Mouse (Mus musculus) lung, postnatal 10 days (tissue): ENCODE measurements around the gene Farsb.
A peak's percentile ranks its signal among the peaks of the same experiment; 100 is the strongest.
"Not testable (repeated sequence)": the region's sequence is repeated elsewhere in the genome, so short reads cannot be mapped to it uniquely, and the experiment has no call there.

Source experiments
- DNase-seq: peaks from one replicate; pipeline ENCODE4 v3.0.0; 2021

Farsb gene

DNA sequence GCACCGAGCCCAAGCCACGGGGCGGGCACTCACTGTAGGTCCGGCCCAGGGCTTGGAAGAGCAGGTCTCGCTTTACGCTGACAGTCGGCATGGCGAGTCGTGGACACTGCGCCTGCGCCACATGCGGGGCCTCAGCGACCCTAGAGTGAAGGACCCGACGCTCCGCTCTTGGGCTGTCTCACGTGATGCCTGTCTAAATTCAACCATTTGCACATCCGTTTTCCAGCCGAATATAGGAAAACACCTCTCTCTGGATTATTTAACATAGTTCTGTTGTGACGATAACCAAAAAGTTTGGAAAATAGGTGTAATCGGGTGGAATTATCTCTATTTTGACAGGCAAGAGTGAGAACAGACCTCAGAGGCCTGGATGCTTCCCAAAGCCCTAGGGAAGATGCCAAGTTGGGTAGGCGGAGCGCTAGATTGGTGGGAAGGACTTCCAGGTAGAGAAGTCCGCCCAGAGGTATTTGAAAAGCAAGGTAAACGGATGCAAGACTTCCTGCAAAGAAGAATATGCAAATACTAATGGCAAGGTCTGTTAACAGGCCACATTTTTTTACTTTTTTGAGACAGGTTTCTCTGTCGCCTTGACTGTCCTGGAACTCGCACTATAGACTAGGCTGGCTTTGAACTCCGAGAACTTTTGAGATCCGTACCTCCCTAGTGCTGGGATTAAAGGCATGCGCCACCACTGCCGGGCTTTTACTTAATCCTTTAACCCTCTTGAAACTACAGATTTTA is at the start of gene Farsb:
Gene Farsb, minus strand, starts transcription at position 146 of the 741 bp plus-strand sequence.
- DNase-seq: peak; percentile 95

DNA sequence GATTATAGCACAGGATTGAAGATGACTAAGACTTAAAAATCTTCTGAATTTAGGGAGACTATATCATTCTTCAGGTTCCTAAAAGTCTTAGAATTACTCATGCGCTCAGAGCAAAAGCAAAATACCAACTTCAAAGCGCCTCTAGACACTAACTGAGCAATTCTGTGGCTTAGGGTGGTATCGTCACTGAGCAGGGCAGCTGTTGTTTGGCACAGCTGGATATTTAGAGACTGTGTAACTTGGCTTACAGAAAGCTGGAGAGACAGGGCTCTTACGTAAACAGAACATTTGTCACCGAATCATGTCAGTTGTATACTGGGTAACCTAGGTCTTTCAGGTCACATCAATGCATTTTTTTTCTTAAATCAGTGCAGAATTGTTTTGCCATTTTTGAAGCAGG is 49.7 kb upstream of the Farsb start:
- no peak for DNase-seq

DNA sequence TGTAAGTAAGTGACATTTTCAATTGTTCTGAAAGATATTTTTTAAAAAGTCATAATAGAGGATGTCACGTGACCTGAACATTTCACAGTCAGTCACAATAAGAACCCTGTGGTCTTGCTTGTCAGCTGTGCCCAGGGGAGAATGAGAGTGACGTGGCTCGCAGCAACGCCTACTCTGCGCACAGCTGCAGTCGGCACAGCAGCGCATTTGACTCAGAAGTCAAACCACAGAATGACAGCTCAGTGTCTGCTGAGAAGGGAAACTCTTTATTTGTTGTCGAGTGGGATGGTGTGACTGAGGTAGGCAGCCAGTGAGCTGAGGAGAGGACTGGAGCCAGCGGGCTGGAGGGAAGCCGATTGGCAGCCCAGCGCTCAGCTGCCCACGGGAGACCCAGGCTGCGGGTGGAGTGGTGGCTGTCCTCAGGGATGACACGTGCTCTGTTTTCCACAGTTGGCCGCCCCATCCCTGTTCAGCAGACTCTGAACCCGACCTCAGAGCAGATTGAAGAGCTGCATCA is 48.9 kb upstream of the Farsb start:
- peak; percentile 66 for DNase-seq

DNA sequence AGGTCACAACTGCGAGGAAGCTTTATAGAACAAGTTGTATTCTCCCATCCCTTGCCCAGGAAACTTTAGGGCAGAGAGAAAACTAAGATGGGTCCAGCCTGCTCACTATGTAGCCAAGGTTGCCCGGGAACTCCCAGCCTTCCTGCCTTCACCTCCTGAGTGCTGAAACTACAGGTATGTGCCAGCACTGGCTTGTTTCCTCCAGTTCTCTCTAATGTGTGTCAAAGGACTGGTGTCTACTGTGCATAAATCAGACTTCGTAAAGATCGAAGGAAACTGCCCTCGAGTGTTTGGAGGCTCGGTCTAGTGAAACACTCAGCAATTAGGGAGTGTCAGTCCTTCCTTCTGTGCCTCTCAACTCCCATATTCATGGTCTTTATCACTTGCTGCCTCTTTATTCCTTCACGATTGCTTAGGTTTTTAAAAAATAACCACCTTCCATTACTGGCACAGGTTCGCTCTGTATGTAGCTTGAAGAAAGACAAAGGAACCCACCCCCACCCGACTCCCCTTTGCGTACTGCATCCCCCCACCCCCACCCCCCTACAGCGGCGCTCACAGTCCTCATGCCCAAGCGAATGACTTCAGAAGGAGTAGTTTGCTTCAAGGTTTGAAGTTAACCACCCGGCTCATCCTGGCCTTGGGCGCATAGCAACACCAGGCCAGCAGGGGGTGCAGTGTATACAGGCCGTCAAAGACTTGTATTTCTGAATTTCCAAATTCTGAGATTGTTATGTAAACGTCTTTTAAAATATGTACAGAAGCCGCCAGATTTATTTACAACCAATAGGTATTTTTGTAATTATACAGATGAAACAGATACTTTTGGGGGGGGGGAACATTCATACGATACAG is 47.8 kb upstream of the Farsb start:
- DNase-seq: peak; percentile 85

DNA sequence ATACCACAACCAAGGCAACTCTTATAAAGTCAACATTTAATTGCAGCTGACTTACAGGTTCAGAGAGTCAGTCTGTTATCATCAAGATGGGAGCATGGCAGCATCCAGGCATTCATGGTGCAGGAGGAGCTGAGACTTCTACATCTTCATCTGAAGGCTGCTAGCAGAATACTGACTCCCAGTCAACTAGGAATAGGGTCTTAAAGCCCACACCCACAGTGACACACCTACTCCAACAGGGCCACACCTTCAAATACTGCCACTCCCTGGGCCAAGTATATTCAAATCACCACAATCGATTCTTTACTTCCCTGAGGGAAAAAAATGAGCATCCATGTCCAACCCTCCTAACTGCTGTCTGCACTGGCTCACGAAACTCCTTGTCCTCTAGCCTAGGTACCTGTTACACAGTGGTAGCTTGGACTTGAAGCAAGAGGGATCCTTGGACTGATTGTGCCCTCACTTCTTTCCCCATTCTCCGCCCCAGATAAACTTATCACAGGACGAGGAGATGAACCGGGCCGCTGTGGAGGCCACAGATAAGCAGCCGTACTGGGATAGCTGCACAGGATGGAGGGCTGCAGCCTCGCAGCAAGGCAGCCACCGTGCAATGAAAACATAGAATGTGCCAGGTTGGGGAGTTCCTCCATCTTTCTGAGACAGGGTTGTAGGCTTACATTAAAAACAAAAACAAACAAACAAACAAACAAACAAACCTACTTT is 45.9 kb upstream of the Farsb start:
- DNase-seq: no peak

DNA sequence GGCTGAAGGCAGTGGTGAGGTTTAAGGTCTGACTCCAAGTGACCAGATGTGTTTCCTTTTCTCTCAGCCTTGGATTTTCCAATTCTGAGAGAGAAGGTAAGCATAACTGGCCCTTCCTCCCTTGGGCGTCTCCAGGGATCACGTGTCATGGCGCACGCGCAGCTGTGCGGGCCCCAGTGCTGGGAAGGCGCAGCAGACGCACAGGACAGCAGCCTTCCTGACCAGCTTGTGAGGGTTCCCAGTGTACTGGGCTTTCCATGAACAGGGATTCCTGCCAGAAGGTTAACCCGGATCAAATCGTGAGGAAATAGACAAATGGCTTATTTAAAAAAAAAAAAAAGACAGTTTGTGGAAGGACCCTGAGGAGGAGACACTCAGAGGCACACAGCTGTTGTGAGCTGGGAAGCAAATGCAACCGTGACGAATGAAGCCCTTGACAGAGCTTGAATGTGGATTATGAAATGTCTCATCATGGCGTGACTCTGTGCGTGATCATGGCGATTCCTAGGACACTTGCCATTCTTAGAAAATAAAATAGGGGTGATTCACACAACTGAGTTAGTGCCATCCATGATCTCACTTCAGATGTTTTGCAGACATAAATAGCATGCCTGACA is 43.6 kb upstream of the Farsb start:
- peak; percentile 63 for DNase-seq

DNA sequence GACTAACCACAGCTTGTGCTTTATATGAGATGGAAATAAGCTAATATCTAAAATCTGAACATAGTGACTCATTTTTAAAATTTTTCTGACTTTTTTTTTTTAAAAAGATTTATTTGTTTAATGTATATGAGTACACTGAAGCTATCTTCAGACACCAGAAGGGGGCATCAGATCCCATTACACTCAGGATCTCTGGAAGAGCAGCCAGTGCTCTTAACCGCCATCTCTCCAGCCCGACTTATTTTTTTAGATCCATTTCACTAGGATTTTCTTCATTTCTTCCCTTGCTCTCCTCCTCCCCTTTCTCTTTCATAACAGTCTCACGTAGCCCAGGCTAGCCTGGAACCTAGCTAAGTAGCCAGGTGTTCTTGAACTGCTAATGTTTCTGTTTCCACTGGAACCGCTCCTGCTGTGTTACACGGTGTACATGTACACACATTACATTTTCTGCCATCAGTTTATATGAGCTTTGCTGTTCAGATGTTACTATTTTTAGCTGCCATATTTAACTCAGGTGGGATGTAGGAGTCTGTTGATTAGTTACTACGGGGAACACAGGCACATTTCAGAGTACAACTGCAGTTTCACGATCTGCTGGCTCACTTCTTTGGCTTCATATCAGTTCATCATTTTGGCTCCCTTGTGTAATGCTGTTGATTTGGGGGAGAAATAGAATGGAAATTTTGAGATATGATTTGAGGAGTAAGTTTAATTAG is 42.0 kb upstream of the Farsb start:
- DNase-seq: no peak

DNA sequence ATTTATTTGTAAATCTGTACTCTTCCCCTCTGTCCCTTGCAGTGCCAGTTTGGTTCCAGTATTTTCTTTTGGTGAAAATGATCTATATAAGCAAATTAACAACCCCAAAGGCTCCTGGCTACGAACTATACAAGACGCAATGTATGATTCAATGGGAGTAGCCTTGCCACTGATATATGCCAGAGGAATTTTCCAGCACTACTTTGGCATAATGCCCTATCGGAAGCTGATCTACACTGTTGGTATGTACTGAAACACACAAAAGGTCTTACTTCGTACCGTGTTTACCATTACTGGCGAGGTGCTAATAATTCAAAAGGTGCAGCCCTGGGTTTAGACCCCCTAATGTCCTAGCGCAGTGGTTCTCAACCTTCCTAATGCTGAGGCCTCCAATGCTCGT is 40.3 kb upstream of the Farsb start:
- no peak for DNase-seq

DNA sequence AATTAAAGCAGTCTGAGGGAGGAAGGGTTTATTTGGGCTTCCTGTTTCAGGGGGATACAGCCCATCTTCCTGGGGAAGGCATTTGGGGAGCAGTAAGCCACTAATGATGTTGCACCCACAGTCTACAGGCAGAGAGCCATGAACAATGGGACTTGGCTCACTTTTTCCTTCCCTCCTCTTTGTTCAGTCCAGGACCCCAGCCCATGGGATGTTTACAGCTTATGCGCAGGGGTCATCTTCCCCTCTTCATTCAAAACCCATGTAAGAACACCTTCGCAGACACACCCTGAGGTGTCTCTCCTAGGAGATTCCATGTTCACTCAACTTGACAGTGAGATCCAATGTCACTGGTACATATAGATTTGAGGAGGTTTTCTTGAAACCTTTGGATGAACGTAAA is 39.7 kb upstream of the Farsb start:
- no peak for DNase-seq

DNA sequence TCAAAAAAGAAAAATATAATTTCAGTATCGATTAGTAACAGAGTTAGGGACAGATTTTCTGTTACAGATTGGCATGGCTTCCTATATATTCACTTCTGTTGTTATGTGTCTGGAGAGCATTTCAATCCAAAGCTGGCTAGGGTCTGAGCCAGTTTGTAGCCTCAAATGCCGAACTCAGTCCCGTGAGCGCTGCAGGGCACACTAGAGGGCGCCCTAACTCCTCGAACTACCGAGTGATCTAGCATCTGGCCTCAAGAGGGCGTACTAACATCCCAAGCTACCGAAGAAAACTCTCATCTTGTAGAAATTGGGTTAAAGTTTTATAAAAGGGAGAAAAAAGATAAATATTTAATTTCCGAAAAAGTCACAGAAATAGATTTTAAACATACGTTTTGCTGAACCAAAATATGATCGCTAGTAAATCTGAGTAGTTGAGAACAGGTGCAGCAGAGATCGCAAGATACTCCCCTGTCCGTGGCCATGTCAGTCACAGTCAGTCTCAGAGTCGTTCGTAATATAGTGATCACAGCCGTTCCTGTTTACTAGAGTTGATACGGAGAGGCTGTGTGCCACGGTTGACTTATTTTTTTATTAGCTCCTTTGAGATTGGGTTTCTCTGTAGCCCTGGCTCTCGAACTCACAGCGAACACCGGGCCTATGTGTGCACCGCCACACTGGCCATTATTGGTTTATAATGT is 36.6 kb upstream of the Farsb start:
- DNase-seq: peak; percentile 59

DNA sequence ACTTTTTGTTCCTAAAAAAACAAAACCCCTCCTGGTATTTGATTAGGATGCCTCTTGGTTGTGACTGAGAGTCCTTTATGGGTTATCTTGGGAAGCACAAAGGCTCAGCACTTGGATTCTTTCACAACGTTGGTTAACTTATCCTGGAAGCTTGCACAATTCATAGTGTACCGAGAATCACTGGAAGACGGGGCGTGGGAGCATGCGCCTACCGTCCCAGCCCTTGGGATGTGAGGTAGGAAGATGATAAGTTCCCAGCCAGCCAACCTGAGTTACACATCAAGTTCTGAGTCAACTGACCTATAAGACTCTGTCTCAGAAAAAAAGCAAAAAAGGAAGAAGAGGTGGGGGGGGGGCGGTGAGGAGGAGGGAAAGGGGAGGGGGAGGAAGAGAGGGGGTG is 30.2 kb upstream of the Farsb start:
- no peak for DNase-seq

DNA sequence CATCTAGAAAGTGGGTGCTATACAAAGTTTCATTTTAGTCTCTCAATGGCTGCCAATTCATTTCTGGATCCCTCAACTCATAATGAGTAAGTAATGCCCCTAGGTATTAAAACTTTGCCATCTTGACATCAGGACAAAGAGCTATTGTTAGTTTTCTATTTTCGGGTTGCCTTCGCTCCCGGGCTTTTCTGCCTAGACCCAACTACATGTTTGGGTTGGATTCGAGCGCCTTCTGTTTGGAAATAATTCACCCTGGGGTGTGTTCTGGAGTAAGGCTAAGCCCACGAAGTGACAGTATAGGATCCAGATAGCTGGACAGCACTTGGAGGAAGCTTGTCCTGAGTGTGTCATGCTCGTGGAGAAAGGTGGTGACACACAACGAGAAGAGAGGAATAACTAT is 24.1 kb upstream of the Farsb start:
- no peak for DNase-seq

DNA sequence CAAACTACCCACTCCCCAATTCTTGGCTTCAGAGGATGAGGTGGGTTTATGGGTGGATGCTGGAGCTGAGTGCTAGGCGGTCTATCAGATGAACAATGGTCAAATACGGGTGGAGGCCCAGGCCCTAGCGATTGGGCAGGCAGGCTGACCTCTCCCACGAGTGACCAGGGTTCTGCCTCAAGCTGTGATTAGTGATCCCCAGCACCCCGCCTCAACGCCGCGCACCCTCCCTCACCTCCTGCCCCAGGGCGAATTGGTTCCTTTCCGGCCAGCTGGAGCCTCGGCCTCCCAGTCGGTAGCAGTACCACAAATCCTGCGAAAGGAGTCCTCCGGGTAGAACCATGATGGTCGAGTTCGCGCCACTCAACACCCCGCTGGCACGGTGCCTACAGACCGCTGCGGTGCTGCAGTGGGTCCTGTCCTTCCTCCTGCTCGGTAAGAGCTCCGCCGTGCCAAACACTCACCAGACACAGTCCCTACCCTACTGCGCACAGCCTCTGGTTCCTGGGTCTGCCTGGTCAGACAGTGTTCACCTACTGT is 23.0 kb upstream of the Farsb start, which contains the start of gene BC035947:
Gene BC035947, minus strand, starts transcription at position 538 of the 540 bp plus-strand sequence.
- peak; percentile 28 for DNase-seq

DNA sequence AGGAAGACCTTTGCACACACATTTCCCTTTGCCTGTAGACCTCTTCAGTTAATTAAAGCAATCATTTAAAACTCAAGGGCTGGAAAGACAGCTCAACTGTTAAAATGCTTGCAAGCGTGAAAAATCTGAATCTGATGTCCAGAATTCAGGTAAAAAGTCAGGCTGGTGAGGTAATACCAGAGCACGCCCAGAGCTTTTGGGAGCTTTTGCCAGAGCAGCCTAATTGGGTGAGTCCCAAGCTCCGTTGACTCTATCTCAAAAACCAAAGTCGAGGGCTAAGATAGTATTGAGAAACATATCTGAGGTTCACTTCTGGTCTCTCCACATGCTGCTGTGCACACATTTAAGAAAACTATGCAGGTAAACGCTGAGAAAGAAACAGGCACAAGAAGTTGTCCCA is 22.2 kb upstream of the Farsb start, which contains the start of gene Mogat1:
Gene Mogat1, plus strand, starts transcription at position 130 of the 400 bp plus-strand sequence.
- no peak for DNase-seq

DNA sequence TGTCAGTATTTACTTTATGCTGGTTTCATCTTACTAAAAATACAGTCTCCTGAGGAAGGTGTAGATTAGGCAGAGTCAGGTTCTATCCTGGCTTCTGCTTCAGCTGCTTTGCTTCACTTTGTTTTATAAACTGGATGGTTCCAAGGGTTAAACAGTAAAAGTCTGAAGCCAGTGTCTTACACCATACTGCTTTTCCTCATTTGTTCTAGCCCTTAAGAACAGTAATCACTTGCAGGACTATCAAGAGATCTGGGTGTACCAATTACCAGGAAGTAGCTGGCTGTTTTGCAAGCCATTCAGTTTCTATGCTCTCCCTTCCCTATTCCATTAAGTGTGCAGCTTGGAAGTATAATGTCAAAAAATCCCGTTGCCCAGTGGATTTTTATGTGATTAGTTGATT is 18.4 kb upstream of the Farsb start:
- DNase-seq: no peak

DNA sequence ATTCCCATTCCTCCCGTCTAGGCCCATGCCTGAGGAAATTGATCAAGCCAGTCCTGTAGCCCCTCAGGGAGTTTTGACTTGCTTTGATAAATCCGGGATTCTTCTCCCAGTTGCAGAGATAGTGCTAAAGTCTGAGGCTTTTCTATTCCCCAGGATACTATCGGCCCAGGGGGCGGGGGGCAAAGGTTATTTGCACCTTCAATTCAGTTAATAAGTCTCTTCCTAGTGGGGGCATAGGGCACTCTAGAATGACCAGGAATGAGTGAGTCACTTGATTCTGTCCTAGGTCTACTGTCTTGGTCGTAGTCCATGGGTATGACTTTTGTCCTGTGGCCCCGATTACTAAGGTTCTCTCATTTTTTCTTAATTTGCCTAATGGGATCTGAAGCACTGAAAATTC is 13.8 kb upstream of the Farsb start:
- DNase-seq: no peak

DNA sequence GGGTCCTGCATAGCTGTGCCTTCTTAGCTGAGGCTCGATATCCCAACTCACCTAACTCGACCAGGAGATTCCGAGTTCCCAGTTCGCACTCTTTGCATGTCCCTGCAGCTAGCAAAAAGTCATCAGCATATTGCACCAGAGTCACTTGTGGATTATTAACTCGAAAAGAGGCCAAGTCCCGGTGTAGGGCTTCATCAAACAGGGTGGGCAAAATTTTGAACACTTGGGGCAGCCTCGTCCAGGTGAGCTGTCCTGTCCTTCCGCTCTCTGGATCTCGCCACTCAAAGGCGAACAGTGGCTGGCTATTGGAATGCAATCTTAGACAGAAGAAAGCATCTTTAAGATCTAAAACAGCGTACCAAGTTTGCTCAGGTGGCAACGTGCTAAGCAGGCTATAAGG is 13.2 kb upstream of the Farsb start:
- DNase-seq: not testable (repeated sequence)

DNA sequence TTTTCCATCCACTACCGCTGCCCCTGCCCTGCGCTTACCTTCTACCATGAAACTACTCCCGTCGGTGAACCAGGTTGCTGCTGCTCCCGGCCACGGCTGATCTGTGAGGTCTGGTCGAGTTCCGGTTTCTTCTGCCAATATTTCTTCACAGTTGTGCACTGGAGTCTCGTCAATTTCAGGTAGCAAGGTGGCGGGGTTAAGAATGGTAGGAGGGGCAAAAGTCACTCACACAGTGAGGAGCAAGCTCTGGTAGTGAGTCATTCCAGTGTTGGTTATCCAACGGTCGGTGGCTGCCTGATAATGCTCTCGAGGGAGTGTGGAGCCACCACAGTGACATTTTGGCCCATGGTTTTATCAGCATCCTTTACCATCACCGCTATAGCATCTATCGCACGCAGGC is 12.3 kb upstream of the Farsb start:
- no peak for DNase-seq

DNA sequence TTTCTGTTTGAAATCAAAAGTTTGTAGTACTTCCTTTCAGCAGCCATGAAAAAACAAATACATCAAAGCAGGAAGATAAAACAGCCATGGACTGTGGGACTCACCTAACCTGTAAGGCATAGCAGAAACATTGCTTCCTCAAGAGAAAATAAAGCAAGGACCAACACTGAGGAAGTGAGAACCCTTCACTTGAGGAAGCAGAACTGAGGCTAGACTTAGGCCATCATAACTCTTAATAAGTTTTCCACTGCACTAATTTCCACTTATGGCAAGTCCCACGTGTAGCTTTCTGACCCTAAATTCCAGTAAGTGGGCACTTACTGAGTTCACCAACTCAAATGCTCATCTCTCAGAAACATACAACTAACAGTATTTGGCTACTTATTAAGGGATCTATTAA is 1.4 kb upstream of the Farsb start:
- no peak for DNase-seq

DNA sequence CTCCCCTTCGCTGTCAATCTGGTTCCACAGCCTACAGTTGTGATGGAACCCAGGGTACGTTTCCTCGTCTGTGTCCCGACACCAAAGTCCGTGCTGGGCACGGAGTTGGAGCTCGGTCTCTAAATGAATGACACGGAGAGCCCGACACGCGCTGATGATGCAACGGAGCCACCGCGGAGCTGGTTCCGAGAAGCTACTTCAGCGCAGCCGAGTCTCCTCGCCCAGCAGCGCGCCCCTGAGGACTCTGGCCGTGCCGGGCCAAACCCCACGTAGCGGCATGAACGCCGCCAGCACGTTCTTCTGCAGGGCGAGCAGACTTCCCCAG is 308 bp downstream of the Farsb start:
- DNase-seq: no peak

DNA sequence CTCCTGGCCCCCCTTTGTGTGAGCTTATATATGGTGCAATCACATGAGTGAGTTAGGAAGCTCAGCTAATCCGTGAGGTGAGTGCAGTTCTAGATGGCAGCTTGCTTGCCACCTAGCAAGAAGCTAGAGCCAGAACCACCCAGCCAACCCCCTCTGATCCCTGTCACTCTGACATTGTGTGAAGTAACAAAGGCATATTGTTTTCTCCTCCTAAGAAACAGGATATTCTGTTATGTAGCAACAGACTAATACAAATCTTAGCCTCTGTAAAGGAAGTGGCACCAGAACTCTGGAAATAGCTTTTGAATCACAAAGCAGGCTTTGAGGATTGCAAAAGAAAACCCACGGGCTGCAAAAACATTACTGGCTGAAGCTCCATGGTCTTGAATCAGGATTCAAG is 4.3 kb downstream of the Farsb start:
- DNase-seq: peak; percentile 14
